Mouse (Mus musculus) erythroblast, embryonic 14.5 days (primary cell): ENCODE results near the gene St7l.

ENCODE experiments used
- GATA1 ChIP-seq: IDR thresholded peaks from 2 replicates; pipeline ENCODE4 v1.6.1; 2012; ENCODE audit warnings: low read length, inconsistent platforms, mixed read lengths
- TAL1 ChIP-seq: IDR thresholded peaks from 3 replicates; pipeline ENCODE4 v1.6.1; 2012; ENCODE audit warnings: low read length, inconsistent platforms, mixed read lengths

- TF ChIP-seq GATA1 = no peak
- no peak for TF ChIP-seq TAL1
Observed at GRCm38 (mm10) chr3:104960026-104961000, 96.5 kb downstream of the St7l start.
